Mouse (Mus musculus): ENCODE measurements around the gene Gga3. TPM values are rescaled to one million over a fixed set of nuclear protein-coding genes. Genes with fewer than 3 reads are reported as not detected.

Gga3 gene
- total and polyA plus RNA-seq, 3 experiments, result 7.7 to 39.8 (median 18.7) TPM

GRCm38 (mm10) chr11:115632247-115632646 lies 28.4 kb upstream of the Gga3 start:
- dilution Hi-C loops (cut with MboI; ENCODE audit: extremely low pct_ligation_motif_present, extremely low pct_unique_long_range_greater_than_20kb, low sequenced_read_pairs) (no loop called here), in situ Hi-C loops (cut with MboI; ENCODE audit: low pct_ligation_motif_present, low pct_unique_long_range_greater_than_20kb, low sequenced_read_pairs) (loop anchor here (25.0 kb wide), 1 partner anchor 780 kb away; the partner anchor contains the start of gene Rnf157)
- Histone ChIP-seq H3K27me3 (replicated peaks) (no peaks in the 10 kb centered on the region), H3K36me3 (replicated peaks in 1 of 2; ENCODE audit: control insufficient read depth in 1 of 2, insufficient read depth in 1 of 2, low read length in 1 of 2) (no peaks in the 10 kb centered on the region), H3K9ac (ENCODE audit: insufficient read depth, low read depth) (no peak overlapping the region; the same call in 1 of the 2 replicates), H3K9me3 (replicated peaks; ENCODE audit: low read length) (no peaks in the 10 kb centered on the region), H3K79me2 (replicated peaks; ENCODE audit: control insufficient read depth, extremely low read depth, insufficient read depth, poor library complexity, severe bottlenecking) (peaks cover 7% of the 10 kb centered on the region), H3K4me3 (replicated peaks in 1 of 3; ENCODE audit: low read depth in 2 of 3, low read length in 2 of 3, poor library complexity in 1 of 3) (peak overlapping the region in 1 of 3 experiments; percentile 36), H3K4me2 (ENCODE audit: insufficient read depth, low read depth, poor library complexity, severe bottlenecking) (no peak overlapping the region), H3K27ac (ENCODE audit: insufficient read depth, low read depth) (peak overlapping the region; percentile 98), H3K4me1 (ENCODE audit: control insufficient read depth in 1 of 2, insufficient read depth in 2 of 2) (peaks cover 31 to 62% of the 10 kb centered on the region in 2 experiments)
- TF ChIP-seq SIN3A (IDR thresholded peaks at IDR 0.05; ENCODE audit: low read length), result no peak
- peak; percentile 63 for TF ChIP-seq MEF2A (IDR thresholded peaks at IDR 0.05; ENCODE audit: borderline replicate concordance, low read depth, low read length)
- no peak for TF ChIP-seq MAZ (IDR thresholded peaks at IDR 0.05; ENCODE audit: low read depth, low read length)
- TF ChIP-seq JUN (IDR thresholded peaks at IDR 0.05; ENCODE audit: insufficient read depth, low read depth, low read length), result no peak
- no peak for TF ChIP-seq MYC (IDR thresholded peaks at IDR 0.05; ENCODE audit: low read depth, low read length)
- no peak; the same call in 1 of the 2 replicates for TF ChIP-seq CHD1 (IDR thresholded peaks at IDR 0.05; ENCODE audit: low read depth, low read length)
- TF ChIP-seq RAD21 (IDR thresholded peaks at IDR 0.05; ENCODE audit: low read depth, low read length), result no peak
- no peak for TF ChIP-seq JUND (conservative IDR thresholded peaks at IDR 0.05; ENCODE audit: low read depth, low read length)
- TF ChIP-seq GABPA (IDR thresholded peaks at IDR 0.05; ENCODE audit: insufficient replicate concordance, low read depth, low read length), result no peak
- TF ChIP-seq HCFC1 (IDR thresholded peaks at IDR 0.05; ENCODE audit: low read depth, low read length), result no peak
- 0 out of 2 replicates have a peak, but pooled peaks have one; percentile 26 for TF ChIP-seq ETS1 (conservative IDR thresholded peaks at IDR 0.05; ENCODE audit: low read depth, low read length)
- no peak for TF ChIP-seq PAX5 (IDR thresholded peaks at IDR 0.05; ENCODE audit: low read length)
- TF ChIP-seq MAX (IDR thresholded peaks at IDR 0.05; ENCODE audit: low read length), result 0 out of 2 replicates have a peak, but pooled peaks have one; percentile 15
- no peak for TF ChIP-seq NRF1 (IDR thresholded peaks at IDR 0.05; ENCODE audit: low read depth, low read length)
- no peak for TF ChIP-seq USF1 (IDR thresholded peaks at IDR 0.05; ENCODE audit: low read depth, low read length)
- TF ChIP-seq USF2 (conservative IDR thresholded peaks at IDR 0.05; ENCODE audit: low read depth, low read length), result no peak
- no peak for TF ChIP-seq ZKSCAN1 (IDR thresholded peaks at IDR 0.05; ENCODE audit: borderline replicate concordance, low read depth, low read length)
- TF ChIP-seq KAT2A (IDR thresholded peaks at IDR 0.05; ENCODE audit: insufficient replicate concordance, low read length), result no peak
- TF ChIP-seq E2F4 (IDR thresholded peaks at IDR 0.05; ENCODE audit: insufficient replicate concordance, low read depth, low read length), result no peak
- TF ChIP-seq ZC3H11A (IDR thresholded peaks at IDR 0.05; ENCODE audit: low read depth, low read length), result no peak
- TF ChIP-seq TCF12 (IDR thresholded peaks at IDR 0.05; ENCODE audit: low read depth, low read length), result no peak
- peak; percentile 32; the same call in 1 of the 2 replicates for TF ChIP-seq BHLHE40 (IDR thresholded peaks at IDR 0.05; ENCODE audit: low read depth, low read length)
- peak; percentile 50; the same call in 1 of the 2 replicates for TF ChIP-seq EP300 (IDR thresholded peaks at IDR 0.05; ENCODE audit: low read length)
- TF ChIP-seq SMC3 (IDR thresholded peaks at IDR 0.05; ENCODE audit: low read depth, low read length), result no peak
- no peak; the same call in 1 of the 2 replicates for TF ChIP-seq UBTF (IDR thresholded peaks at IDR 0.05; ENCODE audit: low read depth, low read length)
- TF ChIP-seq POLR2A (IDR thresholded peaks at IDR 0.05; ENCODE audit: low read depth, low read length), result peak; percentile 27
- no peak for TF ChIP-seq ZMIZ1 (IDR thresholded peaks at IDR 0.05; ENCODE audit: low read depth, low read length)
- TF ChIP-seq ELF1 (IDR thresholded peaks at IDR 0.05; ENCODE audit: low read depth, low read length), result peak; percentile 18; the same call in 1 of the 2 replicates
- no peak for TF ChIP-seq ZNF384 (IDR thresholded peaks at IDR 0.05; ENCODE audit: low read depth, low read length)
- TF ChIP-seq CTCF (conservative IDR thresholded peaks at IDR 0.05 in 1 of 2, IDR thresholded peaks at IDR 0.05 in 1 of 2; ENCODE audit: low read depth in 2 of 2, low read length in 2 of 2), result no peak
- no peak for TF ChIP-seq TBP (conservative IDR thresholded peaks at IDR 0.05; ENCODE audit: low read depth, low read length)
- no peak for DNase-seq (ENCODE audit: extremely low read depth)
